Mouse (Mus musculus) embryonic stem cell, embryonic (primary cell): ENCODE results near the gene Kcnn1.

Experiments
- CTCF ChIA-PET, 4 experiments: fragments of 300-600 bp in 2 of 4; fragments of 350-600 bp in 2 of 4; sonication (Branson Sonifier 250); formaldehyde crosslinking; loops; one replicate each; lab custom pipeline; 2022; ENCODE audit warnings: inconsistent platforms in 2 of 4; lab: Charles Lee
- POLR2A ChIA-PET, 4 experiments: fragments of 300-600 bp in 2 of 4; fragments of 350-600 bp in 2 of 4; sonication (Branson Sonifier 250); formaldehyde crosslinking; loops; one replicate each; lab custom pipeline; 2022; ENCODE audit warnings: antibody characterized with exemption in 4 of 4, inconsistent platforms in 1 of 4; lab: Charles Lee

Kcnn1 gene

DNA sequence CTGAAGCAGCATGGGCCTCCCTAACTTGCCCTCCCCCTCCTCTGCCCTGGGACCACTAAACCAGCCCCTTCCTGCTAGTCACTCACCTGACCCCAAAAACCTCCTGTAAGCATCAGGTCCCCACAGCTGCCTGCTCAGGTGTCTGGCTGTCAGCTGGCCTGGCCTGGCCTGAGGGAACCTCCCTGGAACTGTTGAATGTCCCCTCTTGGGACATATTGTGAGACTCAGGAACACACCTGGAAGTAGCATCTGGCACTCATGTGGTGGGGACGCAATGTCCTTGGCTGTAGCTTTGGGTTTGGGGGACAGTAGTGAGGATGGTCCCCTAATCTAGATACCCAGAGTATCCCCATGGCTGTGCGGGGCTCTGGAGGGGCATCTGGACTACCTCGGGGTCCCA, 29.0 kb downstream of the Kcnn1 start:
- ChIA-PET CTCF (interaction anchor here in 3 of 4 experiments (0.8 to 5.3 kb wide), 6 partner anchors 11 to 37 kb away, joined by 3 to 24 read pairs (median 11); no protein-coding TSS in a partner anchor), POLR2A (interaction anchor here in 3 of 4 experiments (0.7 to 4.8 kb wide), 18 partner anchors 10 to 211 kb away, joined by 3 to 36 read pairs (median 4); partner anchors contain the start of genes Jund (in 3 of the 3), Pgpep1 (in 1 of the 3) and Rpl18a (in 1 of the 3))

DNA sequence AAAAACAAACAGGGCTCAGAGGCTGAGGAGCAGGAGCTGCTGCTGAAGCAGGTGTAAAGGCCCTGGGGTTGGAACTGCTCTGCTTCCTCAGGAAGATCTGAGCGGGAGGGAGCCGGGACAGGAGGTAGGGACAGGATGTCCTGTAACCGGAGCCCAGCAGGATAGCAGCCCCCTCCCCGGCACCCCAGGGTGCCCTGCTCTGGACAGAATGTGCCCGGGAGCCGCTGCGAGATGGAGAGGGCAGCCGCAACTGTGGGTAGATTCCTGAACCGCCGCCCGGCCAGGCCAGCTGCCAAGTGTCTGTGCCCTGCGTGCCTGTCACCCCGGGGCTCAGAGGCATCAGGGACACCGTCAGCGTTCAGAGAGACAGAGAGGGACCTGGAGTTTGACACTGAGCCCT, 29.5 kb downstream of the Kcnn1 start:
- ChIA-PET CTCF (interaction anchor here in 3 of 4 experiments (0.8 to 5.3 kb wide), 6 partner anchors 11 to 36 kb away, joined by 3 to 24 read pairs (median 11); no protein-coding TSS in a partner anchor), POLR2A (interaction anchor here in 3 of 4 experiments (0.7 to 4.8 kb wide), 20 partner anchors 9 to 224 kb away, joined by 3 to 36 read pairs (median 4); partner anchors contain the start of genes Jund (in 3 of the 3), Gm3336 (in 1 of the 3), Pgpep1 (in 1 of the 3) and Rpl18a (in 1 of the 3))

- ChIA-PET CTCF (interaction anchor here in 3 of 4 experiments (0.8 to 5.3 kb wide), 5 partner anchors 11 to 12 kb away, joined by 7 to 24 read pairs (median 14); no protein-coding TSS in a partner anchor), POLR2A (interaction anchor here in 2 of 4 experiments (0.7 to 4.8 kb wide), 19 partner anchors 9 to 223 kb away, joined by 3 to 36 read pairs (median 4); partner anchors contain the start of genes Jund (in 2 of the 2), Gm3336 (in 1 of the 2) and Pgpep1 (in 1 of the 2))
Observed at GRCm38 (mm10) chr8:70833018-70833482, 30.0 kb downstream of the Kcnn1 start.

- POLR2A ChIA-PET, result interaction anchor here in 3 of 4 experiments (0.6 to 13.6 kb wide), 14 partner anchors 8 to 188 kb away, joined by 3 to 188 read pairs (median 4); partner anchors contain the start of genes Jund (in 2 of the 3), Arrdc2 (in 1 of the 3) and Gm3336 (in 1 of the 3)
- CTCF ChIA-PET, result interaction anchor here in 3 of 4 experiments (0.9 to 5.3 kb wide), 6 partner anchors 9 to 69 kb away, joined by 3 to 24 read pairs (median 4); partner anchors contain the start of gene Mast3 (in 1 of the 3)
Observed at GRCm38 (mm10) chr8:70832371-70832770, 30.7 kb downstream of the Kcnn1 start.

- POLR2A ChIA-PET, result interaction anchor here in 3 of 4 experiments (0.7 to 13.6 kb wide), 10 partner anchors 8 to 134 kb away, joined by 3 to 188 read pairs (median 4); partner anchors contain the start of genes Arrdc2 (in 2 of the 3), Jund (in 2 of the 3) and Mast3 (in 1 of the 3)
- CTCF ChIA-PET, result interaction anchor here in 3 of 4 experiments (0.6 to 5.3 kb wide), 10 partner anchors 10 to 103 kb away, joined by 3 to 24 read pairs (median 3); partner anchors contain the start of genes Mast3 (in 1 of the 3) and Rpl18a (in 1 of the 3)
Observed at GRCm38 (mm10) chr8:70831517-70831916, 31.5 kb downstream of the Kcnn1 start.

DNA sequence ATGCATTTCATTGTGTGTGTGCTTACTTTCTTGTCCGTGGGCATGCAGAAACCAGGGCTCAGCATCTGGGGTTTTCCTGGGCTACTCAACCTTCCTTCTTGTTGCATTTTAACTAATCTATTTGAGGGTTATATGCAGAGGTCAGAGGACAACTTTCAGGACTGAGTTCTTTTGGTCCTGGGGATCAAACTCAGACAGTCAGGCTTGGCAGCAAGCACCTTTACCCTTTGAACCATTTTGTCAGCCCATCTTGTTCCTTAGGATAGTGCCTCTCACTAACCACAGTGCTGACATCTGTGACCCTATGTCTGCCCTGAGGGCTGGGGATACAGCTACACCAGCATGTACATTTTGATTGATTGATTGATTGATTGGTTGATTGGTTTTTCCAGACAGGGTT, 35.3 kb downstream of the Kcnn1 start:
- ChIA-PET CTCF (interaction anchor here (0.9 to 3.6 kb wide), 8 partner anchors 12 to 65 kb away, joined by 3 to 16 read pairs (median 6); partner anchors contain the start of gene Arrdc2 (in 1 of the 4)), POLR2A (interaction anchor here in 3 of 4 experiments (0.7 to 15.6 kb wide), 18 partner anchors 8 to 129 kb away, joined by 3 to 391 read pairs (median 4); partner anchors contain the start of genes Arrdc2 (in 3 of the 3), Jund (in 2 of the 3), Mpv17l2 (in 1 of the 3) and Rpl18a (in 1 of the 3))

DNA sequence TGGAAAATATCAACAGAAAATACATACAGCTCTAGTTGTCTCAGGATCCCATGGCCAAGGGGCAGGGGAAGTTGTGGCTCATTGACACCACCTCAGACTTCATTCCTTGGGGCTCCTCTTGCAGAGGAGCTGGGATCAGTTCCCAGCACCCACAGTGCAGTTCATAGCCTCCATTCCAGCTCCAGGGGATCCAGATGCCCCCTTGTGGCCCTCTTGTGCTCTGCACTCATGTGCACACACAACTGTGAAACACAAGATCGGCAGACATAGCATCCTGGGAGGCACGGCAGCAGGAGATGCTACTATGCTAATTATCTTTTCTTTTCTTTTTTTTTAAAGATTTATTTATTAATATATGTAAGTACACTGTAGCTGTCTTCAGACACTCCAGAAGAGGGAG, 36.0 kb downstream of the Kcnn1 start:
- ChIA-PET CTCF (interaction anchor here in 3 of 4 experiments (0.6 to 3.6 kb wide), 15 partner anchors 8 to 109 kb away, joined by 3 to 14 read pairs (median 3); partner anchors contain the start of genes Arrdc2 (in 2 of the 3), Gm3336 (in 1 of the 3) and Mast3 (in 1 of the 3)), POLR2A (interaction anchor here (0.7 to 15.6 kb wide), 17 partner anchors 10 to 129 kb away, joined by 3 to 391 read pairs (median 5); partner anchors contain the start of genes Arrdc2 (in 4 of the 4), Jund (in 2 of the 4) and Pik3r2 (in 1 of the 4))

GRCm38 (mm10) chr8:70825816-70826215, 37.2 kb downstream of the Kcnn1 start:
- CTCF ChIA-PET, result interaction anchor here in 2 of 4 experiments (0.9 to 4.0 kb wide), 6 partner anchors 14 to 107 kb away, joined by 3 to 17 read pairs (median 4); partner anchors contain the start of genes Gm3336 (in 2 of the 2) and Arrdc2 (in 1 of the 2)
- POLR2A ChIA-PET, result interaction anchor here (0.8 to 15.6 kb wide), 19 partner anchors 8 to 195 kb away, joined by 3 to 391 read pairs (median 4); partner anchors contain the start of genes Arrdc2 (in 4 of the 4) and Jund (in 1 of the 4)

GRCm38 (mm10) chr8:70823802-70824201, 39.3 kb downstream of the Kcnn1 start:
- ChIA-PET CTCF (interaction anchor here in 1 of 4 experiments (1.1 to 4.0 kb wide), 3 partner anchors 16 to 105 kb away, joined by 4 to 17 read pairs (median 5); partner anchors contain the start of genes Arrdc2 and Gm3336), POLR2A (interaction anchor here (0.6 to 15.6 kb wide), 12 partner anchors 10 to 70 kb away, joined by 3 to 391 read pairs (median 22); partner anchors contain the start of genes Arrdc2 (in 3 of the 4), Mpv17l2 (in 1 of the 4) and Rab3a (in 1 of the 4))

DNA sequence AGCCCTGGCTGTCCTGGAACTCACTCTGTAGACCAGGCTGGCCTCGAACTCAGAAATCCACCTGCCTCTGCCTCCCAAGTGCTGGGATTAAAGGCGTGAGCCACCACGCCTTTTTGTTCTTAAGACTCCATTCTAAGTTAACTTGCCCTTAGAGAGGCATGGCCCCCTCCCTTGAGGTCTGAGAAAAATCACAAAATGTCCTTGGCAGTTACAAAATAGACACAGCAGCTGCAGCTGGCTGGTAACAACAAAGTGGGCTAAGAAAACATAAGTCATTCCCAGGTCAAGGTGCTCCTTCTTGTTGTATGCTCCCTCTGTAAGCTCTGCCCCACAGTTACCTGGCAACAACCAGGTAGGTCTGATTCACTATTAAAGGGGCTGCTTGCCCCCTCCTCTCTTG, 40.5 kb downstream of the Kcnn1 start:
- ChIA-PET POLR2A (interaction anchor here (0.8 to 15.6 kb wide), 24 partner anchors 12 to 295 kb away, joined by 3 to 391 read pairs (median 7); partner anchors contain the start of genes Arrdc2 (in 3 of the 4), Fkbp8 (in 1 of the 4), Kxd1 (in 1 of the 4) and Mast3 (in 1 of the 4)), CTCF (interaction anchor here in 2 of 4 experiments (1.0 to 4.1 kb wide), 14 partner anchors 17 to 211 kb away, joined by 3 to 64 read pairs (median 4); partner anchors contain the start of genes Arrdc2 (in 2 of the 2), Gm3336 (in 2 of the 2), Map1s (in 1 of the 2) and Pde4c (in 1 of the 2))

- ChIA-PET POLR2A (interaction anchor here (0.6 to 15.6 kb wide), 42 partner anchors 12 to 450 kb away, joined by 3 to 391 read pairs (median 5); partner anchors contain the start of genes Arrdc2 (in 4 of the 4), Rpl18a (in 3 of the 4), Jund (in 2 of the 4) and Lsm4 (in 2 of the 4)), CTCF (interaction anchor here (0.7 to 4.1 kb wide), 34 partner anchors 12 to 549 kb away, joined by 3 to 64 read pairs (median 4); partner anchors contain the start of genes Arrdc2 (in 3 of the 4), Gm3336 (in 2 of the 4), Mast3 (in 2 of the 4) and Map1s (in 1 of the 4))
Observed at GRCm38 (mm10) chr8:70821992-70822391, 41.1 kb downstream of the Kcnn1 start.

DNA sequence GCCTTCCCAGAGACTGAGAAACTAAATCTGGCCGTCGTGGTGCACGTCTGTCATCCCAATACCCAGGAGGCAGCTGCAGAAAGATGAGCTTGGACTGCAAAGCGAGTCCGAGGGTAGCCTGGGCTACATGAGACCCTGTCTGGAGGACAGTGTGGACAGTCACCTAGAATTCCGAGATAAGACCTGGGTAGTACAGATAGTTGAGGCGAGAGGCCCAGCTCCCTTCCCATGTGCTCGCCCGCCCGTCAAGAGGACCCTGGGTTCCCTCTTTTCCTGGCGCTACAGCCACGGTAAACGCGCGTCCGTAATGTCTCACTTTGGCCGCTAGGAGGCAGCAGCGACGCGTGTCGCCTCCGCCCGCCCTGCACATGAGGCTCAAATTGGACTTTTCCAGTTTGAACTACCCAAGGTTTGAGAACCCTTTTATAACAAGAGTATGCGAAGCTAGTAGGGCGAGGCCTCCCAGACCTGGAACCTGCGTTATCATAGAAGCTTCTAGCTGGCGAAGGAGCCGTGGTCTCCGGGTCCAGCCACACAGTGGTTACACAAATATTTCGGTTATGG, 41.6 kb downstream of the Kcnn1 start:
- POLR2A ChIA-PET, result interaction anchor here (0.5 to 15.6 kb wide), 45 partner anchors 12 to 591 kb away, joined by 3 to 391 read pairs (median 5); partner anchors contain the start of genes Arrdc2 (in 4 of the 4), Rpl18a (in 3 of the 4), Jund (in 2 of the 4) and Lsm4 (in 2 of the 4)
- CTCF ChIA-PET, result interaction anchor here (0.6 to 4.1 kb wide), 41 partner anchors 12 to 591 kb away, joined by 3 to 64 read pairs (median 4); partner anchors contain the start of genes Arrdc2 (in 3 of the 4), Gm3336 (in 2 of the 4), Mast3 (in 2 of the 4) and Lsm4 (in 1 of the 4)

- ChIA-PET CTCF (interaction anchor here (0.5 to 4.1 kb wide), 44 partner anchors 14 to 750 kb away, joined by 3 to 64 read pairs (median 4); partner anchors contain the start of genes Arrdc2 (in 2 of the 4), Gm3336 (in 1 of the 4), Lsm4 (in 1 of the 4) and Mast3 (in 1 of the 4)), POLR2A (interaction anchor here (0.5 to 15.6 kb wide), 93 partner anchors 8 to 849 kb away, joined by 3 to 391 read pairs (median 4); partner anchors contain the start of genes Arrdc2 (in 4 of the 4), Jund (in 3 of the 4), Mast3 (in 3 of the 4) and Rpl18a (in 3 of the 4))
Observed at GRCm38 (mm10) chr8:70820101-70820935, 42.7 kb downstream of the Kcnn1 start.

DNA sequence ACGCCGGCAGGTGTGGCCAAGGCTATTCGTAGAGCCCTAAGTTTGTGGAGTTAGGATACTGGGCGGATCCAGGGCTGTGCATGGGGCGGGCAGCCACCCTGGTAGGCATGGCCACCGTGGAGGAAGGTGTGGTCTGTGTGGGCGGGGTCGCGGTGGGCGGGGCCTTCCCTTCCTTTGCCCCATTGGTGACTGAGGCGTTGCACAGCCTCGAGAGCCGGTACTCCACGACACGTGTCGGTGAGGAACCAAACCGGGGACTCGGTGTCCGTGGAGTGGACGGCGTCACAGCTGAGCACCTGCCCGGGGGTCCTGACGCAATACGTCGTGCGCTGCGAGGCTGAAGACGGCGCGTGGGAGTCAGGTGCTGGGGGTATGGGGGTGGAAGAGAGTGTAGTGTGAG, 46.4 kb downstream of the Kcnn1 start:
- POLR2A ChIA-PET, result interaction anchor here in 3 of 4 experiments (0.9 to 15.6 kb wide), 15 partner anchors 9 to 118 kb away, joined by 3 to 391 read pairs (median 4); partner anchors contain the start of genes Arrdc2 (in 2 of the 3), Mast3 (in 2 of the 3), Il12rb1 (in 1 of the 3) and Jund (in 1 of the 3)
- CTCF ChIA-PET, result interaction anchor here in 2 of 4 experiments (1.2 to 1.5 kb wide), 2 partner anchors 28 to 54 kb away, joined by 3 to 4 read pairs; no protein-coding TSS in a partner anchor

DNA sequence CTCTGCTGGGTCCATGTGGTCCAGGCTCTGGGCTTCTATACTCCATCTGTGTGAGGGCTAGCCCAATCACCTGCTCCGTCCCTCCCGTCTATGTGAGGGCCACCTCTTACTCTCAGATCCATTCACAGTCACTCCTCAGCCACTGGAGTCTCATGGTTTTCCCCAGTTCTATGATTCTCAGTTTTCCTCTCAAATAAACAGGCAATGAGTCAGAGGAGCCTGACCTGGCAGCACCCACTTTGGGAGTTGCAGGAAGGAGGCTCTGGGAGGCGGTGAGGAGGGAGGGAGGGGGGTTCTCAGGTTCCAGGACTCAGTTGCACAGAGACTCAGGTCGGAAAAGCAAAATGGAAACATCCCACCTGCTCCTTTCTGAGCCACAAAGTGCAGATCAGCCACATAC, 50.2 kb downstream of the Kcnn1 start:
- POLR2A ChIA-PET, result interaction anchor here in 2 of 4 experiments (0.8 to 1.2 kb wide), 2 partner anchors 16 to 114 kb away, joined by 3 read pairs; partner anchors contain the start of gene Jund (in 1 of the 2)
- CTCF ChIA-PET, result no interaction called here
